Mouse (Mus musculus) left cerebral cortex, postnatal 4 days (tissue): ENCODE measurements around the gene Gm3636. TPM values are rescaled to one million over a fixed set of nuclear protein-coding genes. Genes with fewer than 3 reads are reported as not detected.
"Not testable (repeated sequence)": the region's sequence is repeated elsewhere in the genome, so short reads cannot be mapped to it uniquely, and the experiment has no call there.

Source experiments
- DNase-seq: peaks from one replicate; pipeline ENCODE4 v3.0.0-alpha.2; 2022
- intact Hi-C: fragments of 180-260 bp; cut with DNase I; formaldehyde crosslinking; loops from one replicate; pipeline ENCODE4 v1.15.1; 2025
- total RNA-seq, 2 experiments: library from RNA; stranded (reverse); gene quantifications; 2 replicates each; pipeline ENCODE4 v1.2.3; 2021

The Gm3636 gene
- total RNA-seq: 10 to 100 TPM; 14.5 to 15.8 TPM

- intact Hi-C loops, DNase-seq: not testable (repeated sequence)
Observed at GRCm38 (mm10) chr14:6742232-6742631, at the start of gene Gm3636. Gene Gm3636 (minus strand): TSS chr14:6742332.

DNA sequence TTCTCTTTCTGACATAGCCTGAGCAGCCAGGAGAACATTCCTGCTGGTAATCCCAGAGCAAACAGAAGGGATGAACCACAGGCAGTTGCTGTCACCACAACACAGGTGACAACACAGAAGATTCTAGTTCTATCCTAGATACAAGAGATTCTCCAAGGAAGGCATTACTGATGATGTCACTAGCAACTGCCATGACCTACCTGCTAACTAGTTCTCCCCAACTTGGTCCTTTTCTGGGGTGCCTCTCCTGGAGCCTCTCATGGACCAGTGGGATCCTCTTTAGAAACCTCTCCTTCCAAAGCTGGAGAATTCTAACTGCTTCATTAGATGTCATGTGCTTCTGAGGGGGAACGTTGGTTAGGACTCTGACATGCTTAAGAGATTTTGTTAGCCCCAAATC is 32.2 kb upstream of the Gm3636 start, which contains the start of gene Gm8362:
Gene Gm8362, minus strand, starts transcription at position 101 of the 400 bp plus-strand sequence.
- intact Hi-C loops, DNase-seq: not testable (repeated sequence)

DNA sequence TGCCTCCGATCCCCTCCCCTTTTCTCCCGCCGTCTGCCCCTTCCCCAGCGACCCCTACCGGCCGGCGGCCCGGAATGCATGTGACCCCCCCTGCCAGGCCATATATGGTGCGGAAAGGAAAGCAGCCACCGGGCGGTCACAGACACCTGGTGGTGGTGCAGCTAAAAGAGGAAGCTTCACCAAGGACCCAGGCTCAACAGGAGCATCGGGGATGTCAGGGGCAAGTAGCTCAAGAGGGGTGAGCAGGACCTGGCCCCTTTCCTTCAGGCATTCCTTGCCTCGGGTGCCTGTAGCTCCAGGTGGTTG is 15.1 kb upstream of the Gm3636 start:
- DNase-seq: peak; percentile 5
- intact Hi-C loops: not testable (repeated sequence)

DNA sequence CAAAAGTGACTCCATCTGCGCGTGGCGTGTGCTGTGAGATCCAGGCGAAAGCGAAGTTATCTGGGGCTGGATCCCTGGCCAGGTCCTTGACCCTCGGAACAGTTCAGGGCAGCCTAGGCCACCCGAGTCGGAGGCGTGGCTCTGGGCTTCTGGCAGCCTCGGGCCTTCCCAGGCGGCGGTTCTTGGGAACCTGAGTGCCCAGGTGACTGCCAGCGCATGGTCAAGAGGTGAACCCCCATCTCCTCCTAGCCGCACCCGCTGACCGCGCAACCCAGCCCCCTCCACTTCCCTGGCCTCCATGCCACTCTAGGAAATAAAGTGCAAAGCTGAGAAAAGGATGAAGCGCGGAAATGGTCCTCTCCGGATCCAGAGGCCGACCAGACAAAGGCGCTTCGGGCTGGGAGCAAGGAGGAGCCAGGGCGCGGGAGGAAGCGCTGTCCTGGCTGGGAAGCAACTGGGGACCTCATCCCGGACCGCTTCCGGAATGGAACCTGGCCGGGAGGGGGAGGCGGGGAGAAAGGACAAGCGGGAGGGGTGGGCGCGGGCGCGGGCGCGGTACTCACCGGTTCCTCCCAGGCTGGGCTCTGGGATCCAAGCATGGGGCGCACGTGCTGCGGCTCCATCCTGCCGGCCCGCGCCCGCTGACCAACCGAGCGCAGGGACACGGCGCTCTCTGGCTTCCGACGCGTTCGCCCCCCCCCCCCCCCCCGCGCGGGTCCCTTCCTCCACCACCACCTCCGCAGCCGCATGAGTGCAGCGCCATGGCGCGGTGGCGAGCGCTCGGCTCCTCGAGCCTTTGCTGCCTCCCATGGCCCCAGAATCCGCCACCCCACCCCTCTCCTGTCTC is 14.5 kb upstream of the Gm3636 start:
- intact Hi-C loops: not testable (repeated sequence)
- peak; percentile 24 for DNase-seq

GRCm38 (mm10) chr14:6720151-6720550 is 22.0 kb downstream of the Gm3636 start, which contains the start of gene Gm8050:
Gene Gm8050 (minus strand): TSS chr14:6720251.
- intact Hi-C loops, DNase-seq: not testable (repeated sequence)

Other genes with a start within 250 kb of the Gm3636 start
- gene Gm8356, start 205.0 kb downstream of the Gm3636 start, total RNA-seq: not detected
- 1 to 10 TPM in 1 of 2 experiments, not detected in 1; 1.6 TPM for gene Gm3629, start 151.7 kb downstream of the Gm3636 start, total RNA-seq
- gene Gm3460, start 119.9 kb downstream of the Gm3636 start, total RNA-seq: under 1 TPM in 1 of 2 experiments, not detected in 1; 0.50 TPM
- not detected for gene Gm10251, start 58.2 kb downstream of the Gm3636 start, total RNA-seq
- gene Gm8050, start 22.1 kb downstream of the Gm3636 start, total RNA-seq: not detected
- gene Gm8362, start 32.1 kb upstream of the Gm3636 start, total RNA-seq: under 1 TPM; 0.52 to 0.97 TPM
- under 1 TPM in 1 of 2 experiments, not detected in 1; 0.70 TPM for gene Gm3642, start 98.0 kb upstream of the Gm3636 start, total RNA-seq
- gene Gm3667, start 147.6 kb upstream of the Gm3636 start, total RNA-seq: 1 to 10 TPM; 5.8 to 8.3 TPM
- gene Gm6356, start 231.5 kb upstream of the Gm3636 start, total RNA-seq: not detected